Mouse (Mus musculus): ENCODE data around the gene Blmh. TPM values are rescaled to one million over a fixed set of nuclear protein-coding genes. Genes with fewer than 3 reads are reported as not detected.

The Blmh gene
- polyA plus RNA-seq, 1 experiment from 2014 or later, result 149 TPM

DNA sequence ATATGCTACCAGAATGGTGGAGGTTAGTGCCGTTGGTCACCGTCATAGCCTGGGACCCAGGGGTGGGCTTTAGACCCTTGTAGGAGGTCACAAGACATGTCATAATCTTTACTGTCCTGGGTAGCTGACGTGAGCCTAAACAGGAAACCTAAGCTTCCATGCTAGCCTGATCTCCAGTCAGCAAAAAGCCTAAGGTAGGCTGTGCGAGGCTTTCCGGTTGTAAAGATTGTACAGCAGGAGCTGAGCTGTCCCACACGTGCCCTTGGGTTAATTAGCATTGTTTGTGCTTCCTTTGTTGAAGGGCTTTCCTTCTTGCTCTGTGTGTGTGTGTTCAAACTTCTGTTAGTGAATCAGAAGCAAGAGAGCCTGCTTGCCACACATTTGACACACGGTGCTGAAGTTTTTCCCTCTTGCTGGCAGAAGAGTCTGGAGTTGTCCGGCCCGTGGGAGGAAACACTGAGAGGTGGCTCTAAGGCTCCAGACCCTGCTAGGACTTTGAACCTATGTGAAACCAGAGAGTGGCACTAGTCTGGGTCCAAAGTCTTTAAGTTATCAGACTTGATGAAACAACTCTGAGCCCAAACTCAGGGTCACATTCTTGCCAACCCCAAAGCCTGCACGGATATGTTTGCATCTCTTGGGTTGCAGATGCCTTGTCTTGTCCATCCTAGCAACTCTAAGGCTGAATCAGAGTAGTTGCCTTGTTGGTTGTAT, 86.3 kb downstream of the Blmh start:
- Histone ChIP-seq H3K9me3 (no peaks in the 10 kb centered on the region), H3K27ac (no peak overlapping the region), H3K4me3 (no peak overlapping the region), H3K27me3 (no peaks in the 10 kb centered on the region), H3K4me1 (replicated peaks) (no peaks in the 10 kb centered on the region), H3K4me2 (no peak overlapping the region), H3K9ac (no peak overlapping the region), H3K36me3 (no peaks in the 10 kb centered on the region)
- ATAC-seq (ENCODE audit: low FRiP score), result no peak
- WGBS, result 84% methylated on average over 10 of the region's 10 CpGs

DNA sequence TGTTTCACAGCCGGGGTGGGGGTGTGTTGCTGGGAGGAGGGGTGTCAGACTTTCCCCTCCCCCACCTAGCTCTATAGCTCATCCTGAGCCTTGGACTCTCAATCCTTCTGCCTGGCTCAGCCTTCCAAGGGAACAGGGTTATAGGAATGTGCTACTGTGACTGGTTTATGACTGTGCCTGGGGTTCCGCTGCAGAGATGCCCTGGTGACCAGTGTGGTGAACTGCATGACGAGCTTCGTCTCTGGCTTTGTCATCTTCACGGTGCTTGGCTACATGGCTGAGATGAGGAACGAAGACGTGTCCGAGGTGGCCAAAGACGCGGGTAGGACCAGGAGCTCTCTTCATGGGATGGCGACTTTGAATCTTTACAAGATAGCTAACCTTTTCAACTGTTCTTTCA, 93.4 kb downstream of the Blmh start:
- no peaks in the 10 kb centered on the region for H3K36me3 ChIP-seq
- H3K4me3 ChIP-seq, result no peak overlapping the region
- no peak overlapping the region for H3K4me2 ChIP-seq
- no peaks in the 10 kb centered on the region for H3K4me1 ChIP-seq (replicated peaks)
- H3K9me3 ChIP-seq, result no peaks in the 10 kb centered on the region
- ATAC-seq (ENCODE audit: low FRiP score), result no peak
- WGBS, result 79% methylated on average over 11 of the region's 11 CpGs
- H3K27me3 ChIP-seq, result no peaks in the 10 kb centered on the region
- no peak overlapping the region for H3K27ac ChIP-seq
- H3K9ac ChIP-seq, result no peak overlapping the region

DNA sequence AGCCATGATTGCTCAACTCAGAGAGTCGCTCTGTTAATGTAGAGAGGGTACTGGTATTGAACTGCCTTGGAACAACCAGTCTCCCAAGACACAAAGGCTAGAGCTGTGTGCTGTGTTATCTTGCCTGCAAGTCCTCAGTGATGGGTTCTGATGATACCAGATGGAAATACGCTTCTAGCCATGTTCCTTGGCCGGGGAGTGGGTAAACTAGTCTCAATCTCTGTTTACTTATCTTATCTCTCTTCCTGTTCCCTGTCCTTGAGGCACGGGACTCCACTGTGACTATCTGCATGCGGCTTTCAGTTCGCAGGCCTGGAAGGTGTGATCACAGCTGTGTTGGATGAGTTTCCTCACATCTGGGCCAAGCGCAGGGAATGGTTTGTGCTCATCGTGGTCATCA, 94.9 kb downstream of the Blmh start:
- Histone ChIP-seq H3K9me3 (no peaks in the 10 kb centered on the region), H3K27me3 (no peaks in the 10 kb centered on the region), H3K9ac (no peak overlapping the region), H3K4me1 (replicated peaks) (no peaks in the 10 kb centered on the region), H3K4me2 (no peak overlapping the region), H3K4me3 (no peak overlapping the region), H3K27ac (no peak overlapping the region), H3K36me3 (no peaks in the 10 kb centered on the region)
- WGBS, result 80% methylated on average over 8 of the region's 8 CpGs
- no peak for ATAC-seq (ENCODE audit: low FRiP score)

DNA sequence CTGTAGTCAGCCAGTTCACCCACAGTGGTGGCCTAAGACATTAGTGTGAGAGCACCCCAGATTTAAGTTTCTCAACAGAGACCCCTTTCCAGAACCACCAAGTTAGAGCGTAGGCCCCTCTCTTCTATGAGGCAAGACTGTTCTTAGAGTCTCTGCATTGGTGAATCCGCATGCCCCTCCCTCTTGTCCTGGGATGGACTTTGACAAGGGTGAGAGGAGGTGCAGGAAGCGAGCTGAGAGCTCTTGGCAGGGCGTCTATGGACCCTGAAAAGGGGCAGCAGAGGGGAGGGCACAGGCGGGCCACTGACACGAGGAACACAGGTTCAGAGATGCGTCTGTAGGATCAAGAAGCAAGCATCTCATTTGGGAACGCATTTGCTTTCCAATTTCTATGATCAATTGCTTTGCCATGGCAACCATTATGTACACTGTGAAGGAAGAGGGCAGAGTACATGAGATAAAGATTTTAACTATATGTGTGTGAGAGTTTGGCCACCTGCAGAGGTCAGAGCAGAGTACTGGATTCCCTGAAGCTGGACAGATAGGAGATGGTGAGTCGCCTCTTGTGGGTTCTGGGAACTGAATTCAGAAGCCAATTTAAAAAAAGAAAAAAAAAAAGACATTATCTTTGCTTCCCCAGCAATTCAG, 97.3 kb downstream of the Blmh start:
- no peaks in the 10 kb centered on the region for H3K27me3 ChIP-seq
- no peaks in the 10 kb centered on the region for H3K4me1 ChIP-seq (replicated peaks)
- no peak overlapping the region for H3K9ac ChIP-seq
- WGBS, result 71% methylated on average over 9 of the region's 9 CpGs
- H3K4me2 ChIP-seq, result no peak overlapping the region
- H3K9me3 ChIP-seq, result no peaks in the 10 kb centered on the region
- H3K4me3 ChIP-seq, result no peak overlapping the region
- H3K36me3 ChIP-seq, result no peaks in the 10 kb centered on the region
- ATAC-seq (ENCODE audit: low FRiP score), result no peak
- no peak overlapping the region for H3K27ac ChIP-seq

DNA sequence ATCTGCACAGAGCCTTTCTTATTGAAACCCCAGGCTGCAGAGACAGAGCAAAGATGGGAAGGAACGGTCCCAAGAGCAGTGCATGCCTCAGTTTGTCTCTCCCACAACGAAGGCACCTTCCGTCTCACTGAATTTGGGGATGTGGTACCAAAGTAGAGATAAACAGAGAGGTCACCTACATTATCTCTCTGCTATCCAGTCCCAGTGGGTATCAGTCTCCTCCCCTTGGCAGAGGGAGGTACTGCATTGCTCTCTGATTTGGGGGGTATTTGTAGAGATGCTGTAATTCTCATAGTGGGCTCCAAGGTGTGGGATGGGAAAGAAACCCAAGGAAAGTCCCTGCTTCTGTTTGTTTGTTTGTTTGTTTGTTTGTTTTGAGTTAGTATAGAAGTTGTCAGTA, 102.0 kb downstream of the Blmh start:
- no peaks in the 10 kb centered on the region for H3K27me3 ChIP-seq
- no peak overlapping the region for H3K9ac ChIP-seq
- no peak overlapping the region for H3K4me3 ChIP-seq
- no peak overlapping the region for H3K4me2 ChIP-seq
- no peak for ATAC-seq (ENCODE audit: low FRiP score)
- H3K9me3 ChIP-seq, result no peaks in the 10 kb centered on the region
- H3K36me3 ChIP-seq, result no peaks in the 10 kb centered on the region
- no peaks in the 10 kb centered on the region for H3K4me1 ChIP-seq (replicated peaks)
- WGBS, result 79% methylated on average over 3 of the region's 3 CpGs
- no peak overlapping the region for H3K27ac ChIP-seq

DNA sequence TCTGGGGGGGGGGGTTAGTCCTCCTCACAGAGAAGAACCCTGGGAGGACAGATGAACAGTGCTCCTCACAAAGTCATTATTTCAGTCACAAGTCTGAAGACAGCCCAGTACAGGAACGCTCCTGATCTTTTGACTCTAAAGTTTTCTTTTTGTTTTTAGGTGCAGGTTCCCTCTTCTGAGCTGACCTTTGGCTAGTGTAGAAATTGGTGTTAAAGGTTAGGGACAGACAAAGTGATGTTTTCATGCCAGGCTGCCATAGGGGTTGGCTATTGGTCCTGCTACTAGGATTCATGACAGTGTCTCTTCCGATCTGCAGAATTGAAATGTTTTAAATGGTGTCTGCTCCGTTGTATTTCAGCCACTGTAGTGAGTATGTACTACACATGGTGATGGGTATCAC, 103.5 kb downstream of the Blmh start:
- no peak overlapping the region for H3K9ac ChIP-seq
- no peaks in the 10 kb centered on the region for H3K9me3 ChIP-seq
- H3K27ac ChIP-seq, result no peak overlapping the region
- no peak overlapping the region for H3K4me3 ChIP-seq
- H3K27me3 ChIP-seq, result no peaks in the 10 kb centered on the region
- ATAC-seq (ENCODE audit: low FRiP score), result no peak
- WGBS, result 90% methylated on average over 3 of the region's 3 CpGs
- no peaks in the 10 kb centered on the region for H3K4me1 ChIP-seq (replicated peaks)
- H3K36me3 ChIP-seq, result no peaks in the 10 kb centered on the region
- H3K4me2 ChIP-seq, result no peak overlapping the region

DNA sequence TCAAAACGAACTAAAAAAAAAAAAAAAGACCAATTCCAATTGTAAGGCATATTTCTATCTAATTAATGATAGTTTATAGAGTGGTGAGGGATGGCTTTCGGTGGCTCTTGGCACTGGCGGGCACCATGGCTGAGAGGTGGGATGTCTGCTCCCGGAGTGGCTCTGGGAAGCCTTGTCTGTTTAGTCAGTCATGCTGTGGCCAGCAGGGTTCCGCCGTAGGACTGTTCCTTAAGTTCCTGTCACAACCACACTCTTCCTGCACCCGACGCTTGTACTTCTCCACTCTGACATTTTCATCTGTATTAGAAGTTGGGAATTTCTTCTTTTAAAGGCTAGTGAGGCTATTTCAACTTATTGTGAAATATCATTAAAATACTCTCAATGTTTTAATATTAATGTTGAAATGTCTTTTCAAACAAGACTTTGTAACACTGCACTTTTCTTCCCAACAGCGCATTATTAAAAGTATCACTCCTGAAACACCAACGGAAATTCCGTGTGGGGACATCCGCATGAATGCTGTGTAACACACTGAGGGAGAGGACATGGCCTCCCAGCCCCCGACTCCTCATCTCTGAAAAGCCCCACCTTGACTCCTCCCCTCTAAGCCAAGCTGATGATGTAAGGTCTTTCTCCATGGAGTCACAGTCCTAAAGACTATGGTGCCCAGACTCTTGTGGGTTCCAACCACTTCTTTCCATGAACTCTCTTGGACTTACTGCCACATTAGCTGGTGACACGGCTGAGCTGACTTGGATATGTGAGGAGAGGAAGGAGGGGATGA, 106.7 kb downstream of the Blmh start:
- 76% methylated on average over 14 of the region's 14 CpGs for WGBS
- Histone ChIP-seq H3K9ac (no peak overlapping the region), H3K4me2 (no peak overlapping the region), H3K36me3 (no peaks in the 10 kb centered on the region), H3K27me3 (no peaks in the 10 kb centered on the region), H3K4me1 (replicated peaks) (no peaks in the 10 kb centered on the region), H3K9me3 (no peaks in the 10 kb centered on the region), H3K27ac (no peak overlapping the region), H3K4me3 (no peak overlapping the region)
- ATAC-seq (ENCODE audit: low FRiP score), result no peak

Other genes starting within 250 kb of the Blmh start
- 0.32 and 0.47 TPM in 2 replicates for gene Trarg1, start 245.0 kb upstream of the Blmh start, polyA plus RNA-seq (2015; fragmentation: Nextera tagmentation; extraction: Ambion mirVana)
- 23.0 and 23.6 TPM in 2 replicates for gene Gosr1, start 161.2 kb upstream of the Blmh start, polyA plus RNA-seq (2015; fragmentation: Nextera tagmentation; extraction: Ambion mirVana)
- gene Cpd, start 77.8 kb upstream of the Blmh start, polyA plus RNA-seq (2015; fragmentation: Nextera tagmentation; extraction: Ambion mirVana), result 5.7 and 6.2 TPM in 2 replicates
- gene Tmigd1, start 22.6 kb upstream of the Blmh start, polyA plus RNA-seq (2015; fragmentation: Nextera tagmentation; extraction: Ambion mirVana), result not detected in 2 replicates
- 4.7 and 10.5 TPM in 2 replicates for gene Slc6a4, start 73.8 kb downstream of the Blmh start, polyA plus RNA-seq (2015; fragmentation: Nextera tagmentation; extraction: Ambion mirVana)
- gene Nsrp1, start 153.6 kb downstream of the Blmh start, polyA plus RNA-seq (2015; fragmentation: Nextera tagmentation; extraction: Ambion mirVana), result 67.0 and 72.2 TPM in 2 replicates

Data from hindbrain, embryonic 13.5 days (tissue).